Mouse (Mus musculus): ENCODE data around the gene Aqp9.

DNA sequence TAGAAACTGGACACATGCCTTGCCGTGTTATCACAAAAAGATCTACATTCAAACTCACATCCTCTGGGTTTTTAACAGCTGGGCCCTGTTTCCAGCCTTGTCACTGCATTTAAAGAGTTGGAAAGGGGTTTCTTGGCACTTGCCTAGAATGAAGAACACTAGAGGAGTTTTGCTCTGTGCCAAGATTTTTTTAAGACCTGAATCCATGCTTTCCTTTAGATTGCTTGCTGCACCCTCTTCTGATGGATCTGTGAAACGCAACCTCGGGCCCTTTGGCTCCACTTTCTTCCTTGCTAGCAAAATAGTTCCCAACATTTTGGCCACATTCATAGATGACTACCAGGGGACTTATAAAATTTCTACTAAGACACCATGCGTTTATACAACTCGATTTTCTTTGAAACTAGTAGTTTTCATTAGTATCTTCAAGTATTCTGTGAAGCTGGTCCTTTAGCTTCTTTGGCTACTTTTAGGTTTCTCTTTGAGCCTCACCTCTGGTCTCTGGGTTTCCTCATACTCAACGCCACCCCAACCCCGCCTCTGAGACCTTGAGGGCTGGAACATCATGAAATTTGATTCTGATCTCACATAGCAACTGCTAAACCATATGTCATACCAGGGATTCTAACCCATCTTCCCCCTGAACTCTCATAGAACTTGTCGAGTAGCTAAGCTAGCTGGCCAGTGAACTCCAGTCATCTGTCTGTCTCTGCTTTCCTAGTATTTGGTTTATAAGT is 11.7 kb upstream of the Aqp9 start:
- TF ChIP-seq CTCF (IDR thresholded peaks at IDR 0.05; ENCODE audit: borderline replicate concordance, control insufficient read depth, extremely low read depth, insufficient read depth, low read length, poor library complexity): no peak
- no peak for TF ChIP-seq POLR2A (IDR thresholded peaks at IDR 0.05; ENCODE audit: control insufficient read depth, extremely low read depth, insufficient read depth, low read length, poor library complexity)

Data from thymus, adult 2 months (tissue).